Mouse (Mus musculus): ENCODE measurements at regions not wholly inside any gene's neighbourhood (a gene's known extent, or its start where the extent isn't known, plus 50 kb on each side); places are given as distances from the start of the nearest gene placed in this dataset.
A peak's percentile ranks its signal among the peaks of the same experiment; 100 is the strongest.

DNA sequence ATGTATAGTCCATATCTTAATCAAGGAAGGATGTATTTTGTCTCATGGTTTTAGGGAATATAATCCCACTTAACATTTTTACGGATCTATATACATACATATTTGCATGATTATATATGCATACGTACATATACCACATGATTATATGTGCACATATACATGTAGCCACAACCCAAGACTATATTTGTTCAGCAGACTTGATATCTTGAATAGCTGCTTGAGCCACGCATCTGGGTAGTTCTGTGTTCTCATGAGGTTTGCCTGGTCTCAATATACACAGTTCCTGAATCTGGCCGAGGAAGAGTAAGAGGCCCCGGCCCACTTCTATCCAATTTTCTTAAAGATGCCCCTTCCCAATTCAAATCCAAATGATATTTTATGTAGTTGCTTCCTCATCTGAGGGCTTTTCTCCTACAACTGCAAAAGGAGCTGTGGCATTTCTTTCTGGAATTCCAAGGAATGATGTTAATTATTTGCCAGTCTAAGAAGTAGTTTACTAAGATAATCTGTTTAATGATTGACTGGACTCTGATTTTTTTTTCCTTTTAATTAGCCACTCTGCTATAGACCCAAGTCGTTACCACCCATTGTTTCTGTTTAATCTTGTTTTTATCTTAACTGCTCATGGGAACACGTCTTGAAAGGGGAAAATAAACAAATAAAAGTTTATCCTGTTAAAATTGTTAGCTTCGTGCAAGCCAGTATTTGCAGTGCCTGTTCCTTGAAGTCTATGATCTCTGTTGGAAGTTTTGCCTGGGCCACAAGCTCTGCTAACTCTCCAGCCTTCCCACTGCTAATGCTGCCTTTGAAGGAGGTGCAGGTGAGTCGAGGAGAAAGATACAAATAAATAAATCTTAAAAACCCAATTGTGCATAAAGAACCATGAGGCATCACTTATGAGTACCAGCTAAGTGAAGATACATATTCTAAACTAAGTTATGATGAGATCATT lies 112.9 kb upstream of the Kitl start:
- DNase-seq (ENCODE audit: low spot score): no peak

DNA sequence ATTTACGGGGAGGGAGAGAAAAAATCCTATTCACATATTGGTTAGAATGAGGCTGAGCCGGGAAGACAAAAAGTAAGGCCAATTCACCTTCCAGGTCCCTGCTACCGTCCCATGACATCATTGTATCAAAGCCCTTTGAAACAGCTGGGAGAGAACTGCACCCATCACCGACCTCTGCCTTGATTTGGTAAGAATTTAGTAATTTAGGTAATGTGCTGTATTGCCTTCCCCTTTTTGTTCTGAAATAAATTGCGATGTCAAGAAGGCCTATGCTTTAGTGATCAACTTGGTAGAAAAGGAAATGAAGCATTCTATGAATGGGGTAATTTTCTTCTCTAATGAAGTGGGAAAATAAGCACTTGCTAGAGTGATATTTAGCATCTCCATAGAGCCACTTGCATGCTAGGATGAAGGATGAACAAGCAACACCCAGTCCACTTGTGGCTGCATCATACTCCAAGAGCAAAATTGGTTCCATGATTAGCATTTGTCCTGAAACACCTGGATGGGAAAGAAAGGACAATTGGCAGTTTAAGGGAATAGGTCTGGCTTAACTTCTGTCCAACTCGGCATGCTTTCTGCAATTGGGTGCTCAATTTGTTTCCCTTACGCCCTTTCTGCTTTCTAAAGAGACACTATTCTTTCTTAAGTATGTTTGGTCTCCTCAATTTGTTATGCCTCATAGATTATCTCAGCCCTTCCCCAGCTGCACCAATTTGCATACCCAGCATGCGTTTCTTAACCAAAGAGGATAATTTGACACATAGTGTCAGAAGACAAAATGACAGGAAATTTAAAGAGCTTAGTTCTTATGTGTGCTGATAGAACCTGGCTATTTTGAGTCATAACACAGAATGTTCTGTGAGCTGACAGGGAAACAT lies 114.2 kb upstream of the Kitl start:
- no peak for DNase-seq (ENCODE audit: low spot score)

DNA sequence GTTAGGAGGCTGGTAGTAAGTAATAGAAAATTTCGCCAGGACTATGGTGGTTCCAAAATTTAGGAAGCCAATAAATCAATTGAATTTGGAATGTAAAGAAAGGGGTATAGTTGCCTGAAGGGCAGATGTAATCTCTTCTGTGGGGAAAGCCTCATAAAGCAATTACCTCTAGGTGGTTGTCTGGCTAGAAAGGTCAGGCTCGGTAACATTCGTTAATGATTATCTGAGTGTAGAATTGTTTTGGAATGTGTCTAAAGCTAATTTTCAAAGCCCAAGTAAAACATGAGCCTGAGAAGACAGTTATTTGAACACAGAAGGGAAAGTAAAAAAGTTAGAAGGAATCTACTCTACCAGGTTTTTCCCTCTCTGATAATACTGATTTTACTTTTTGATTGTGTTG lies 121.4 kb upstream of the Kitl start:
- DNase-seq (ENCODE audit: low spot score): peak; percentile 40

DNA sequence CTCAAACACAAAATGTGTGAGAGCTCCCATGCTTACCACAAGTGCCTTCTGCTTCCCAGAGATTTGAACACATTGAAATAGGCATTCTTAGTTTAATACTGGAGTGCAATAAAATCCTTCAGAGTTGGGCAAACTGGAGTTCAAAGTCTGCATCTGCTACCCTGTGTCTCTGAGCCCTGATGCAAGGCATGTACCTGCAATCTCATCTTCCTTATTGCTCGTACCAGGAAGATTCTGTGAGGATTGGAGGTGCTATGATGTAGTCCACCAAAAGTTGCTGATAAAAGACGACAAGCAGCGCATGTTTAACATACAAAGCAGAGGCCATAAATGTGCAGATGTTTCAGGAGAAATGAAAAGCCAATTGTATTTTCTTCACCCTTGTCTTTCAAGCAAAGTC lies 123.5 kb upstream of the Kitl start:
- DNase-seq (ENCODE audit: low spot score): no peak

DNA sequence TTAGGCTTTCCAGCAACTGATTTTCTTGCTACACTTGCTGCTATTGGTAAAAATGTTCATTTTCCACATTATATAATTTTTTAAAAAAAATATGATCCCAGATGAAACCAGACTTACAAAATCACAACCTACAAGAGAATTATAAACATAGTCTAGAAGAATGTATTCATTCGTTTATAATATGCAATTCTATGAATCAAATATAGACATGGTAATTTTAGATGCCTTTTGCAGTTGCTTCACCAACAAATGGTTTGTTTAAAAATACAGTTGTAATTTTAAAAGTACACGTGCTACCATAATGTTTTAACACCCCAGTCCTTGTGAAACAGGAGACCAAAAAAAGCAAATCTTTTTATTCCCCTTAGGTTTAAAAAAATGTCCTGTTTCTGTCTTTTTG lies 122.4 kb upstream of the Csl start:
- no peak for DNase-seq (ENCODE audit: low spot score)

DNA sequence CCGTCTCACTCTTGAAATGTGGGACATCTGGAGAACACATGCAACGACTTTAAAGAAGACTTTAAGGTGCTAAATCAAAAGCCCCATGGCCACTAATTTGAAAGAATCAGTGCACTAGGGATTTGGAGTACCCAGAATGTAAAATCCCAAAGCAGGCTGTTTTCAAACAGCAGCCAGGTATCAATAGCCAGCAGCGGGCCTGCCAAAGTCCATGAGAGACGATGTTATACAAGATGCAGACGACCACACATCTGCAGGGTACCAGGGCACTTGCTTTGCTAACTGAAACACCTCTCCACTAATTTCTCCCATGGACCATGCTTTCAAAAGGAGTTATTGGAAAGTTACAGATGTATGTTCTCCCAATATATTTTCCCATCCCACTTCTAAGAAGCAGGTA lies 119.9 kb upstream of the Csl start:
- no peak for DNase-seq (ENCODE audit: low spot score)

DNA sequence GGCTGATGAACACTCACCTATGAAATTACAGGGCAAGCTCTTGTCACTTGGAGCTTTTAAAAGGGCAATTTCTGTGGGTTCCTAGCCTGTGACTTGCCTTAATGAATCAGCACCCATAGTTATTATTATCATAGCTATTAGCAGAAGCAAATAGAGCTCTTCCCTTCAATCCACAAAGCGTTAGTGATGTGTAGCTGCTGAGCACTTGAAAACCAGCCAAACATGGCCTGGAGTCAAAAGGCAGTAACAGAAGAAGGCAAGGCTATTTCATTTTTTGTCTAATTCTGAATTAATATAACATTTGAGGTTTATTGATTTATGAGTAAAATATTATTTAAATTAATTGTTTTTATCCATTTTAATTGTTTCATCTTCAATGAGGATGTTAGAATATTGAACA lies 105.3 kb upstream of the Csl start:
- DNase-seq (ENCODE audit: low spot score): no peak

DNA sequence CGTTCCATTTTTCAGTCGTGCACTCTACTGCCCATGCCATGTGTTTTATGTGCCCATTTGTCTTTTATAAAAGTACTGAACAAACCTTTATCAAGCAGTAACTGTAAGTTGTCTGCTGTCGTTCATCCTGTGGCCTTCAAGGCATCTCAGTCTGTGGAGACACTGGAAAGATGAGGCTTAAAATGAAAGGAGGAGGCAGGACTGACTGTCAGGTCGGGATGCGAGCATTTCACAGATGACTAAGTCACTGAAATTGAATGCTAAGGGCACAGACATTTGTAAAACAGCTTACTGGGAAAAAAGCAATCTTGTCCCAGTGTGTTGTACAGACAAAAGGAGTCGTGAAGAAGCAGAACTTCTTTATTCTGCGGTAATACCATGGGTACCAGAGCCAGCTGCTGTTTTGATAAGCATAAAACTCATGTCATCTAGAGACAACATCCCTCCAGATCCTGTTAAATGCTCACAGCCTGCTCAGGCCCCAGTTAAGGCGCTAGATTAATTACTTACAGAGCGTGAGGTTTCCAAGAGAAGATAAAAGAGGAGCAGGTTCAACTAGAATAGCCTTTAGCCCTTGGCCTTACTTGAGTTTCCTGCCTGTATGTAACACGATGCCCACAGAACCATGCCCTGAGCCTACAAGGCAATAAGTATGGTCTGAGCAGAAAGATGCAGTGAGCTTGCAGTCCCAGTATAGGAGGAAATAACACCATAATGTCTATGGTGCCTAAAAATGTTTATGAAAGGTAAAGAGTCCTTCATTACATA lies 101.0 kb upstream of the Csl start:
- DNase-seq (ENCODE audit: low spot score): peak; percentile 48

DNA sequence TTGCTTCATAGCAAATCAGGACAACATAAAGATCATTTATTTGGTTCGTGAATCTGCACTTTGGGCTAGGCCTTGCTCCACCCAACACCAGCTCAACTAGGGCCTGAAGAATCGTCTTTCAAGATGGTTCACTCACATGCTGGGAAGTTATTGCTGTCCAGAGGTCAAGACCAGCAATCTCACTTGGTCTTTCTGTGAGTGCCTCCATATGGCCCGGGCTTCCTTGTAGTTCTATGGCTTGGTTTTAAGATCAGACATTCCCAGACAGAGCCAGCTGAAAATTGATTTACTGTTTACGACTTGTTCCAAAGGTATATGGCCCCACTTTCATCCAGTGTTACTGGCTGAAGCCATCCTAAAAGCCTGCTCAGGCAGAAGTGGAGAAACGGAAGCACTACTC lies 84.7 kb upstream of the Csl start:
- no peak for DNase-seq (ENCODE audit: low spot score)

DNA sequence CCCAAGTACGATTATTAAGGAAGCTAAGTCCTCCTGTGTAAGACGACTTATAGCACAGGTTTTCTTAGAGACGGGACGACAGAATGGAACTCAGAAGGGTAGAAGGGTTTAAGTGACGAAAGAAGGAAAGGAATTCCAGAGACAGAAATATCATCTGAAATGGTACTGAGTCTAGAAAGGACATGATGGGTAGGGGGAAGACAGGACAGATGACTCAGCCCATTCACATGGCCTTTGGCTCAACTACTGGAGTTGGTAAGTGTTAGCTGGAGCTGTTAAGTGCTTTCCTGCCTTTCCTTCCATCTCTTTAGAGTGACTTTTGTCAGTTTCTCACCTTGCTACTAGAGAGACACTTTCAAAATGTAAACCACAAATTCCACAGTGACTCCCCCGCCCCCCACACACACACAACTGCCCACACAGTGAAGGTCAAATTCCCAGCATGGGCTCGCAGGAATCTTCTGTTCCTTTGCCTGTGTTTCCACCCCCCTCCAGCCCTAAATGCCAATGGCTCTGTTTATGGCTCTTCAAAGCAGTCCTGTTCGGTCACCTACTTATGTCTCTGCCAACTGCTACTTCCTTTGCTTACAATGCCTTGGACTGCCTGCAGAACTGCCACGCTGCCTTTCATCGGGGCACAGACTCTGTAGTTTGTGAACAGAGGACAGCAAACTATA lies 81.8 kb upstream of the Csl start:
- no peak for DNase-seq (ENCODE audit: low spot score)

DNA sequence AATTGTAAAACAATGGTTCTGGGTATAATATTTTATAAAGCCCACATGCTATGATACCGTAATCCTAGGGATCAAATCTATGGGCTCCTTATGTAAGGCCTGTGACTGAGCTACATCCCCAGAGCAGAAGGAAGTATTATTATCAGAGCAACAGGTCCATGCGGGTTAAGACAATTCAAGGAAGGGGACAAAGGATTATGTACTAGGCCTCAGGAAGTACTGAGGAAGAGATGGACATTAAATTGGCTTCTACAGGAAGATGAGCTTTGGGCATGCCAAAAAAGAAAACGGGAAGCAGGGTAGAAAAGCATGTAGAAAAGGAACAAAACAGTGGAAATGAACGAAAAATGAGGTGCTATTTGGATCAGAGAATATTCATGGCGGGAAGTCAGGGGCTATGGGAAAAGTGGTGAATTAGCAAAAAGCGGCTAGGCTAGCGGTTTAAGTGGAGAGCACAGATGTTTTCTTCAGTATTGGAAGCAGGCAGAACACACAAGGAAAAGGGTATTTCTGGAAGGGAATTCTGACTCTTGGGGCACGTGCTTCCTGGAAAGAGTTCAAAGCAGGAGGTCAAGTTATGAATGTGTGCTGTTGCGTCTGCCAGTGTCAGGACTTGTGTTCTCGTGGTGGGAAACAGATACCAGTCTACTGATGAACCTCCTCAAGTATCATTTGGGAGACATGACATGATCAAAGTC lies 80.9 kb upstream of the Csl start:
- DNase-seq (ENCODE audit: low spot score): no peak

DNA sequence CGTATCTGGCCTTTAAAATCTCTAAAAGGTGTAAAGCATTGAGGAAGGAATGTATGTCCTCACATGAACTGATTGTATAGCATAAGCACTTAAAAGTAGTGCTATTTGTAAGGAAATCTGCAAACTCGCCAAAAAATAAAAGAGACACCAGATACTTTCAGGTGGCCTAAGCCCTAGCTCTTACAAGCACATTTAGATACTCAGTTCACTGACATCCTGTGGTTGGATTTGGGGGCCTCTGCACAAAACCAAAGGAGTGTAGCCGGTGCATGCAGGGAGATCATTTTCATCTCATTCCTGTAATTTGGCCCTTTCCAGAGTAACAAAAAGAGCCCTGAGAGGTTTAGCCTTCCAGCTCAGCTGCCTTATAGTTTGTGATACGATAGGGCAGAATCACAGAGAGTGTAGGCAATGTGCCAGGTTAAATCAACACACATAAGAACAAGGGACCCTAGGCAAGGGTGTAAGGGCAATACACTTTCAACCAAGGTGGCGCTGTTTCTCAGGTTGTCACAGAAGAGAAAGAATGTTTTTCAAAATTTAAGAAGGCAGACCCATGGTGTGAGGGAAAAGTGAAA lies 77.5 kb upstream of the Csl start:
- no peak for DNase-seq (ENCODE audit: low spot score)

DNA sequence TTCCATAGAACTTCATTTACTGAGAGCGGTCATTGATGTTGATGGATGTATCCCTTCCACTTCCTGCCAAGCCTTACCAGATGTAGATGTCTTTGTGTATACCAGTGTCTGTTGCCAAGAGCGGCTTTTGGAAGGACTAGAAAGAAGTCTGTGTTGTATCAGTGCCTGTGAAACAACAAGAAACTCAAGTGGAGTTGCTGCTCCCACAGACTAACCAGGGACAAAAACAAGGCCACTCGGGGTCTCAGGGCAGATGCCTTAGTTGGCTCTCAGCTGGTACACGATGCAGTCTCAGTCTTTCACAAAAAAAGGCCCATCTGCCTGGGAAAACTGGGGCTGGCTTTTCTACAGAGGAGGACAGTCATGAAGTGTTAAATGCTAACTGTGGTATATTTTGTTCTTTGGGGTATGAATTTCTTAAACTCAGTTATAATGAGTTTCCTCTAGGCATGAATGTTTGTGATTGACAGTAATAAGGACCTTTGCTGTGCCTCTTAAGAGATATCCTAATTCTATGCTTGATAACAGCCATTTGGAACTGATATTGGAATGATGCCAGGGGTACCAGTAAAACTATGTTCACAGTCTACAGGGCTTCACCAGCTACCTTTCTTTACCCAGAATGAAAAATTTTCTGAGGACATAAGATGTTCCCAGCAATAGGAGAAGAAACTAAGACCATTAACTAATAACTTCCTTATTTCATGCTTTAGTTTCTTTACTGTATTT lies 75.6 kb upstream of the Csl start:
- no peak for DNase-seq (ENCODE audit: low spot score)

DNA sequence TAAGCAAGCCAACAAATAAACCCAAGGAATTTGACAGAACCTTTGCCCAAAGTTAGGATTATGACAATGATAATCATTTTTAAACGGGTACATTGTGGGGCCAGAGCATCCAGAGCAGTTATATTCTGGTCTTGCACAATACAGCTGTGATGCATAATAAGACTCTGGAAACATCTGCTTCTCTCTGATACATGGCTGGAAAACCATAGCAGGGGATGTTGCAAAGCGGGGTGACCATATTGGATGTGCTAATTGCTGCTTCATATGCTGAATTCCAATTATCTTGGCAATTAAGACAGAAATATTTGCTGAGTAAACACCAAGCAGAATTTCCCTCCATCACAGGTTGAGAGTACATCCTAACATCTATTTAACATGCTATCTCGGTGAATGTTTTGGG lies 70.5 kb upstream of the Csl start:
- no peak for DNase-seq (ENCODE audit: low spot score)

DNA sequence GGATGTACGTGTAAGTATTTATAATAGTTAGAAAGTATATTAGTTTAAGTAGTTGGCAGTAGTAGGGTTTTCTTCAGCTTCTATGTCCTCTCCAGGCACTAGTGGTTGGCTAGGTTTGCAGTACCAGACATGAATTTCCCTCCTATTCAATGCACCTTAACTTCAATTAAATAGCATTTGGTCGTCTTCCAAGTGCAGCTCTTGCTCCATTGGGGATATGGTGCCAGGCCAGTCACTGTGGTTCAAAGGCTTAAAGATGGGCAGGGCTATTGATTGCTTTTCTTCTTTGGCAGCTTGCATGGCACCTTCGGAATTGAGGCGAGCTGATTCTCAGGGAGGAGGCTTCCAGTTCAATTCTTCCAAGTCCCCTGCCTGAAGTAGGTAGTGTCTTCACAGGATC lies 68.0 kb upstream of the Csl start:
- DNase-seq (ENCODE audit: low spot score): no peak

DNA sequence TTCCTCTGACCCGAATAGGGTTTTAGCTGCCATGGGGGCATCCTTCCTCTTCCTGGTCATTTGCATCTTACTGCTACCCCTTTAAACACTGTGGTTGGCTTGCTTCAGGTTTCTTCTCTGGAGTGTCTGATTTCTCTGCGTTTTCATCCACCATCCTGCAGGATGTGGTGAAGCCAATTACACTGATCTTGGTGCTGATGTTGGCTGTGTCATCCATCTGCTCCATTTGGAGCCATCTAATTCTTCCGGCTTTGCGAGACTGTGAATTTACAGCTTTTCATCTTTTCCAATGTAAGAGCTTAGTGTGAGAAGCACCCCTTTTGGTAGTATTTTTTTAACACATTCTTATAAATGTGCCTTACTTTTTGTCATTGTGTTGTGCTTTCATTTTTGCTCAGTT lies 66.4 kb upstream of the Csl start:
- DNase-seq (ENCODE audit: low spot score): no peak

DNA sequence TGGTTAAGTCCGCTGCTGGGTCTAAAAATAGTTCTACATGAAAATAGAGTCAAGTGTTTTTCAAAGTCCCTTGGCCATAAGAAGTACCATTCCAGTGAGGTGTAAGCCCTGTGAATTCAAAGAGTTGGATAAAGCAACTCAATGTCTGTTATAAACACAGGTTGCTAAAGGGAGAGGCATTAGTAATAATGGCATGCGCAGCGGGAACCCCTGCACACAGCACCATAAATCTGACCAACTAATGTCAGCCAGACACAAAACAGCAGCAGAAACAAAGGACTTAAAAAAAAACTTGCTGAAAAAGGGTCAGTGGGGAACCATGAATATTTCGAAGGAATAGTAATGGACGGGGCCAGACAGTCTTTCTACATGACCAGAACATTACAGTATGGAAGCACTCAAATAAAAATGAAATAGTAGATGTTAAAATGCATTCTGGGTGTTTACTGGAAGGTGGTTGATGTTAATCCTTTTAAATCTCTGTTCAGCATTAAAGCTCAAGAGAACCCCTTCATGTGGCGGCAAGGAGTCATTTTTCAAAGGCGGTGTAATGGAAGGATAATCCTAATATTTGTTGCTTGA lies 52.7 kb upstream of the Csl start:
- peak; percentile 15 for DNase-seq (ENCODE audit: low spot score)

DNA sequence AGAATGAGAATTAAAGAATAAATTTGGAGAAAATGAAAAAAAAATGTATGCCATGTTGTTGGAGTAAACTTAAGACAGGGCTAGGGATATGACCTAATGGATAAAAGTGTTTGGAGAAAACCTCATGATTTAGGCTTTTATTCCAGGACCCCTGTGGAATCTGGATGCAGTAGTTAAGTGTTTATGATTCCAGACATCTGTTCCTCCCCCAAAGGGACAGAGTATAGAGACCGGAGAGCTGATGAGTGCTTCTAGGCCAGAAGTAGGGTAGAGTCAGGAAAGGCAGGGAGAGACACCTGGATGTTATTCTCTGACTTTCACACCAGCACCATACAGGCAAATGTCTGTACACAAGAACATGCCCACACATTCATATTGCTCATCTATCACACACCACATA lies 52.0 kb upstream of the Csl start:
- DNase-seq (ENCODE audit: low spot score): no peak
